ENCODE assay signal across 16 mouse cellular contexts in genomic region chr7:136813691-136814325, GRCm38 (mm10).
"Had no signal": no experiment of that assay in that cellular context is flagged by ENCODE, and none has a peak within 500 bp of the region (broad histone marks: within the 10 kb centered on the region; RNA-seq: fewer than 3 reads in every experiment).

No protein-coding gene starts in this region.

- H3K4me1 ChIP-seq: limb, embryonic 13.5 days; liver, embryonic 12.5 days; midbrain, embryonic 10.5 days; neural tube, embryonic 15.5 days had no signal

- DNase-seq: kidney, postnatal 10 days; kidney, postnatal 4 days; left cerebral cortex, postnatal 4 days; lung, embryonic 14.5 days; lung, postnatal 10 days; lung, postnatal 4 days; midbrain, embryonic 14.5 days; right cerebral cortex, adult 18-20 months; right cerebral cortex, postnatal 25 days; thymus, postnatal 36 days had no signal

- H3K4me2 ChIP-seq: limb, embryonic 13.5 days; liver, embryonic 12.5 days; lung, embryonic 14.5 days; neural tube, embryonic 15.5 days had no signal

- H3K9me3 ChIP-seq: limb, embryonic 13.5 days; liver, embryonic 12.5 days; midbrain, embryonic 10.5 days; neural tube, embryonic 15.5 days had no signal

- H3K4me3 ChIP-seq: layer of hippocampus, adult 2 months; limb, embryonic 13.5 days; liver, embryonic 12.5 days; midbrain, embryonic 10.5 days; myocyte; neural tube, embryonic 15.5 days had no signal

- H3K36me3 ChIP-seq: limb, embryonic 13.5 days; liver, embryonic 12.5 days; midbrain, embryonic 10.5 days; neural tube, embryonic 15.5 days had no signal

- ATAC-seq: liver, embryonic 12.5 days had no signal

- H3K27ac ChIP-seq: layer of hippocampus, adult 2 months; limb, embryonic 13.5 days; liver, embryonic 12.5 days; midbrain, embryonic 10.5 days; neural tube, embryonic 15.5 days had no signal

- H3K27me3 ChIP-seq: liver, embryonic 12.5 days; neural tube, embryonic 15.5 days had no signal

- H3K9ac ChIP-seq: limb, embryonic 13.5 days; liver, embryonic 12.5 days; lung, embryonic 14.5 days; neural tube, embryonic 15.5 days had no signal
